Mouse (Mus musculus) gastrocnemius, adult 8-10 months (tissue): ENCODE measurements around the gene 2010111I01Rik. TPM values are rescaled to one million over a fixed set of nuclear protein-coding genes. Genes with fewer than 3 reads are reported as not detected.

Experiments
- DNase-seq, 2 experiments: peaks; one replicate each; pipeline ENCODE4 v3.0.0; 2022; ENCODE audit warnings: low spot score in 2 of 2
- total RNA-seq, 4 experiments: library from RNA; stranded (reverse); gene quantifications; 2 replicates each; pipeline ENCODE4 v1.2.4; 2022

Gene 2010111I01Rik
- total RNA-seq, 4 experiments from 2014 or later: 54.3 to 63.7 (median 56.8) TPM

GRCm38 (mm10) chr13:63151028-63151738 lies 186.5 kb downstream of the 2010111I01Rik start:
- no peak for DNase-seq

GRCm38 (mm10) chr13:63152498-63152897 lies 187.8 kb downstream of the 2010111I01Rik start:
- no peak for DNase-seq

- no peak for DNase-seq
Measured at GRCm38 (mm10) chr13:63153397-63153796, 188.7 kb downstream of the 2010111I01Rik start.

- DNase-seq: peak in 1 of 2 experiments; percentile 39
Measured at GRCm38 (mm10) chr13:63154851-63155571, 190.3 kb downstream of the 2010111I01Rik start.

- DNase-seq: no peak
Measured at GRCm38 (mm10) chr13:63156264-63156663, 191.6 kb downstream of the 2010111I01Rik start.

- no peak for DNase-seq
Measured at GRCm38 (mm10) chr13:63170282-63171073, 205.8 kb downstream of the 2010111I01Rik start.

GRCm38 (mm10) chr13:63171347-63172096 lies 206.8 kb downstream of the 2010111I01Rik start:
- no peak for DNase-seq

- DNase-seq: no peak
Measured at GRCm38 (mm10) chr13:63172097-63172445, 207.4 kb downstream of the 2010111I01Rik start.

- DNase-seq: no peak
Measured at GRCm38 (mm10) chr13:63174252-63175020, 209.7 kb downstream of the 2010111I01Rik start.

GRCm38 (mm10) chr13:63176131-63176530 lies 211.4 kb downstream of the 2010111I01Rik start:
- DNase-seq: no peak

- no peak for DNase-seq
Measured at GRCm38 (mm10) chr13:63177232-63177631, 212.5 kb downstream of the 2010111I01Rik start.

- no peak for DNase-seq
Measured at GRCm38 (mm10) chr13:63180641-63181235, 216.0 kb downstream of the 2010111I01Rik start.

GRCm38 (mm10) chr13:63184946-63185345 lies 220.3 kb downstream of the 2010111I01Rik start:
- DNase-seq: no peak

- DNase-seq: no peak
Measured at GRCm38 (mm10) chr13:63186217-63186616, 221.5 kb downstream of the 2010111I01Rik start.

GRCm38 (mm10) chr13:63186642-63187041 lies 221.9 kb downstream of the 2010111I01Rik start:
- no peak for DNase-seq

GRCm38 (mm10) chr13:63187145-63188143 lies 222.8 kb downstream of the 2010111I01Rik start:
- no peak for DNase-seq

GRCm38 (mm10) chr13:63188306-63188705 lies 223.6 kb downstream of the 2010111I01Rik start:
- DNase-seq: no peak

- DNase-seq: no peak
Measured at GRCm38 (mm10) chr13:63188811-63189210, 224.1 kb downstream of the 2010111I01Rik start.

GRCm38 (mm10) chr13:63193423-63193822 lies 228.7 kb downstream of the 2010111I01Rik start:
- DNase-seq: no peak
